Mouse (Mus musculus): ENCODE data around the gene Erf. TPM values are rescaled to one million over a fixed set of nuclear protein-coding genes. Genes with fewer than 3 reads are reported as not detected.

The Erf gene
- polyA plus RNA-seq (2015; fragmentation: Illumina TruSeq; extraction: RNeasy Lipid Tissue Mini Kit (QIAGEN cat#74804); ENCODE audit: low read depth, low replicate concordance), result 29.1 TPM

GRCm38 (mm10) chr7:25250141-25250972 is at the start of gene Erf:
TSS of gene Erf (minus strand) at chr7:25250761.

GRCm38 (mm10) chr7:25297454-25298325 is 47.1 kb upstream of the Erf start, which contains the start of gene Pafah1b3:
TSS of gene Pafah1b3 (minus strand) at chr7:25297986.

GRCm38 (mm10) chr7:25267301-25267750 is 16.8 kb upstream of the Erf start, which contains the start of gene Cic:
TSS of gene Cic (plus strand) at chr7:25267704.

GRCm38 (mm10) chr7:25237249-25238014 is 13.1 kb downstream of the Erf start, which contains the start of gene Gsk3a:
TSS of gene Gsk3a (minus strand) at chr7:25237851.

GRCm38 (mm10) chr7:25221102-25221883 is 29.3 kb downstream of the Erf start, which contains the start of gene Zfp526:
TSS of gene Zfp526 (plus strand) at chr7:25221425.

GRCm38 (mm10) chr7:25220457-25221101 is 30.0 kb downstream of the Erf start, which contains the start of gene Dedd2:
TSS of gene Dedd2 (minus strand) at chr7:25220615.

Other genes starting within 250 kb of the Erf start
- gene Atp1a3, start 244.8 kb downstream of the Erf start, polyA plus RNA-seq (2015; fragmentation: Illumina TruSeq; extraction: RNeasy Lipid Tissue Mini Kit (QIAGEN cat#74804); ENCODE audit: low read depth, low replicate concordance), result 1,176 TPM
- 104 TPM for gene Grik5, start 178.4 kb downstream of the Erf start, polyA plus RNA-seq (2015; fragmentation: Illumina TruSeq; extraction: RNeasy Lipid Tissue Mini Kit (QIAGEN cat#74804); ENCODE audit: low read depth, low replicate concordance)
- 16.5 TPM for gene Zfp574, start 178.2 kb downstream of the Erf start, polyA plus RNA-seq (2015; fragmentation: Illumina TruSeq; extraction: RNeasy Lipid Tissue Mini Kit (QIAGEN cat#74804); ENCODE audit: low read depth, low replicate concordance)
- gene Pou2f2, start 71.0 kb downstream of the Erf start, polyA plus RNA-seq (2015; fragmentation: Illumina TruSeq; extraction: RNeasy Lipid Tissue Mini Kit (QIAGEN cat#74804); ENCODE audit: low read depth, low replicate concordance), result 4.0 TPM
- 15.9 TPM for gene Dedd2, start 30.1 kb downstream of the Erf start, polyA plus RNA-seq (2015; fragmentation: Illumina TruSeq; extraction: RNeasy Lipid Tissue Mini Kit (QIAGEN cat#74804); ENCODE audit: low read depth, low replicate concordance)
- 6.3 TPM for gene Zfp526, start 29.3 kb downstream of the Erf start, polyA plus RNA-seq (2015; fragmentation: Illumina TruSeq; extraction: RNeasy Lipid Tissue Mini Kit (QIAGEN cat#74804); ENCODE audit: low read depth, low replicate concordance)
- 204 TPM for gene Gsk3a, start 12.9 kb downstream of the Erf start, polyA plus RNA-seq (2015; fragmentation: Illumina TruSeq; extraction: RNeasy Lipid Tissue Mini Kit (QIAGEN cat#74804); ENCODE audit: low read depth, low replicate concordance)
- gene Cic, start 16.9 kb upstream of the Erf start, polyA plus RNA-seq (2015; fragmentation: Illumina TruSeq; extraction: RNeasy Lipid Tissue Mini Kit (QIAGEN cat#74804); ENCODE audit: low read depth, low replicate concordance), result 104 TPM
- gene Pafah1b3, start 47.2 kb upstream of the Erf start, polyA plus RNA-seq (2015; fragmentation: Illumina TruSeq; extraction: RNeasy Lipid Tissue Mini Kit (QIAGEN cat#74804); ENCODE audit: low read depth, low replicate concordance), result 39.5 TPM
- gene Prr19, start 50.6 kb upstream of the Erf start, polyA plus RNA-seq (2015; fragmentation: Illumina TruSeq; extraction: RNeasy Lipid Tissue Mini Kit (QIAGEN cat#74804); ENCODE audit: low read depth, low replicate concordance), result 0.51 TPM
- gene Tmem145, start 55.3 kb upstream of the Erf start, polyA plus RNA-seq (2015; fragmentation: Illumina TruSeq; extraction: RNeasy Lipid Tissue Mini Kit (QIAGEN cat#74804); ENCODE audit: low read depth, low replicate concordance), result 38.8 TPM
- gene Megf8, start 66.4 kb upstream of the Erf start, polyA plus RNA-seq (2015; fragmentation: Illumina TruSeq; extraction: RNeasy Lipid Tissue Mini Kit (QIAGEN cat#74804); ENCODE audit: low read depth, low replicate concordance), result 50.0 TPM
- not detected for gene Cnfn, start 119.0 kb upstream of the Erf start, polyA plus RNA-seq (2015; fragmentation: Illumina TruSeq; extraction: RNeasy Lipid Tissue Mini Kit (QIAGEN cat#74804); ENCODE audit: low read depth, low replicate concordance)
- gene Lipe, start 147.9 kb upstream of the Erf start, polyA plus RNA-seq (2015; fragmentation: Illumina TruSeq; extraction: RNeasy Lipid Tissue Mini Kit (QIAGEN cat#74804); ENCODE audit: low read depth, low replicate concordance), result 6.3 TPM
- not detected for gene Cxcl17, start 162.1 kb upstream of the Erf start, polyA plus RNA-seq (2015; fragmentation: Illumina TruSeq; extraction: RNeasy Lipid Tissue Mini Kit (QIAGEN cat#74804); ENCODE audit: low read depth, low replicate concordance)
- gene Ceacam1, start 226.8 kb upstream of the Erf start, polyA plus RNA-seq (2015; fragmentation: Illumina TruSeq; extraction: RNeasy Lipid Tissue Mini Kit (QIAGEN cat#74804); ENCODE audit: low read depth, low replicate concordance), result 3.0 TPM

Data from brain, adult 10 weeks (tissue).